Mouse (Mus musculus) olfactory bulb, adult 2 months (tissue): ENCODE data around the gene Tmco3. TPM values are rescaled to one million over a fixed set of nuclear protein-coding genes. Genes with fewer than 3 reads are reported as not detected.
"Not testable (repeated sequence)": the region's sequence is repeated elsewhere in the genome, so short reads cannot be mapped to it uniquely, and the experiment has no call there.

ENCODE experiments used
- H3K27ac ChIP-seq: fragments of 200-500 bp; 2 replicates; pipeline ENCODE4 v1.5.1; 2012; ENCODE audit warnings: low read depth, low read length; ENCODE audit not compliant: insufficient read depth
- H3K4me1 ChIP-seq: fragments of 200-500 bp; 2 replicates; pipeline ENCODE4 v1.6.1; 2012; ENCODE audit warnings: low read length; ENCODE audit not compliant: control insufficient read depth, insufficient read depth
- H3K4me3 ChIP-seq: fragments of 200-500 bp; 2 replicates; pipeline ENCODE4 v1.5.1; 2012; ENCODE audit warnings: mild to moderate bottlenecking, low read depth, low read length, moderate library complexity; ENCODE audit not compliant: insufficient read depth
- CTCF ChIP-seq: fragments of 200-500 bp; IDR thresholded peaks from 2 replicates; pipeline ENCODE4 v1.5.1; 2012; ENCODE audit warnings: low read depth, mild to moderate bottlenecking, low read length, moderate library complexity; ENCODE audit not compliant: insufficient read depth
- POLR2A ChIP-seq: fragments of 200-500 bp; IDR thresholded peaks from 2 replicates; pipeline ENCODE4 v1.6.1; 2012; ENCODE audit warnings: mild to moderate bottlenecking, low read depth, low read length, moderate library complexity; ENCODE audit not compliant: insufficient read depth
- WGBS: fragments of 180-500 bp; shearing (Covaris S2); methylation state at CpG from one replicate; pipeline ENCODE4 v1.1.7; 2018; 5-methylcytosine and 5-hydroxymethylcytosine counted together
- polyA plus RNA-seq: library from polyadenylated mRNA; stranded (reverse); fragments of >200 nt; gene quantifications from 2 replicates; pipeline ENCODE4 v1.2.4, GENCODE M21; 2012; ENCODE audit warnings: low replicate concordance; ENCODE audit not compliant: missing spikeins, insufficient read depth, insufficient read length

Tmco3 gene
- polyA plus RNA-seq, 1 experiment, result not detected

- 92% methylated on average over 7 of the region's 7 CpGs for WGBS
- H3K4me1 ChIP-seq, result no peaks in the 10 kb centered on the region
These were observed 13.0 kb downstream of the Tmco3 start for GRCm38 (mm10) chr8:13301036-13301435.

GRCm38 (mm10) chr8:13305459-13305858, 17.5 kb downstream of the Tmco3 start:
- 88% methylated on average over 6 of the region's 6 CpGs for WGBS
- TF ChIP-seq CTCF (no peak), POLR2A (no peak)
- no peak overlapping the region for H3K27ac ChIP-seq
- H3K4me1 ChIP-seq, result peaks cover 2% of the 10 kb centered on the region; the same call in 1 of the 2 replicates
- no peak overlapping the region for H3K4me3 ChIP-seq

More at GRCm38 (mm10) chr8:13301036-13301435, 13.0 kb downstream of the Tmco3 start:
- H3K4me3 ChIP-seq, result no peak overlapping the region
- no peak for TF ChIP-seq POLR2A
- TF ChIP-seq CTCF, result no peak
- H3K27ac ChIP-seq, result no peak overlapping the region

- Histone ChIP-seq H3K4me3 (no peak overlapping the region), H3K27ac (no peak overlapping the region), H3K4me1 (peaks cover 2% of the 10 kb centered on the region; the same call in 1 of the 2 replicates)
- 91% methylated on average over 4 of the region's 4 CpGs for WGBS
- TF ChIP-seq POLR2A (no peak), CTCF (no peak)
These were observed 17.9 kb downstream of the Tmco3 start for GRCm38 (mm10) chr8:13305884-13306283.

- TF ChIP-seq POLR2A (no peak), CTCF (no peak)
- Histone ChIP-seq H3K4me3 (no peak overlapping the region), H3K27ac (no peak overlapping the region), H3K4me1 (peaks cover 2% of the 10 kb centered on the region; the same call in 1 of the 2 replicates)
- 76% methylated on average over 7 of the region's 7 CpGs for WGBS
These were observed 18.4 kb downstream of the Tmco3 start for GRCm38 (mm10) chr8:13306309-13306909.

GRCm38 (mm10) chr8:13306916-13307315, 18.9 kb downstream of the Tmco3 start:
- Histone ChIP-seq H3K27ac (no peak overlapping the region), H3K4me3 (no peak overlapping the region), H3K4me1 (peaks cover 2% of the 10 kb centered on the region; the same call in 1 of the 2 replicates)
- WGBS, result 87% methylated on average over 9 of the region's 9 CpGs
- TF ChIP-seq POLR2A (no peak), CTCF (no peak)

GRCm38 (mm10) chr8:13314922-13315321, 26.9 kb downstream of the Tmco3 start:
- H3K4me1 ChIP-seq, result no peaks in the 10 kb centered on the region
- H3K4me3 ChIP-seq, result no peak overlapping the region
- TF ChIP-seq CTCF (no peak), POLR2A (no peak)
- WGBS, result 77% methylated on average over 3 of the region's 3 CpGs
- no peak overlapping the region for H3K27ac ChIP-seq

GRCm38 (mm10) chr8:13316671-13317070, 28.7 kb downstream of the Tmco3 start:
- Histone ChIP-seq H3K4me3 (no peak overlapping the region), H3K27ac (no peak overlapping the region), H3K4me1 (no peaks in the 10 kb centered on the region)
- WGBS, result 90% methylated on average over 10 of the region's 10 CpGs
- TF ChIP-seq CTCF, result no peak
- no peak for TF ChIP-seq POLR2A

- TF ChIP-seq POLR2A (no peak), CTCF (no peak)
- 53% methylated on average over 5 of the region's 5 CpGs for whole genome bisulfite sequencing
- H3K4me1 ChIP-seq, result no peaks in the 10 kb centered on the region
- H3K27ac ChIP-seq, result no peak overlapping the region
- H3K4me3 ChIP-seq, result no peak overlapping the region
These were observed 38.6 kb downstream of the Tmco3 start for GRCm38 (mm10) chr8:13326598-13326997.

- TF ChIP-seq CTCF, result no peak
- WGBS, result 39% methylated on average over 1 of the region's 1 CpGs
- Histone ChIP-seq H3K27ac (no peak overlapping the region), H3K4me3 (no peak overlapping the region), H3K4me1 (peaks cover 2% of the 10 kb centered on the region; the same call in 1 of the 2 replicates)
These were observed 46.7 kb downstream of the Tmco3 start for GRCm38 (mm10) chr8:13334671-13335070.

GRCm38 (mm10) chr8:13337245-13337644, 49.3 kb downstream of the Tmco3 start:
- 79% methylated on average over 6 of the region's 6 CpGs for WGBS
- peaks cover 14% of the 10 kb centered on the region for H3K4me1 ChIP-seq
- not testable (repeated sequence) for H3K4me3 ChIP-seq, H3K27ac ChIP-seq
